Mouse (Mus musculus): Measurements from ENCODE around the gene Pou2f2.
"Not testable (repeated sequence)": the region's sequence is repeated elsewhere in the genome, so short reads cannot be mapped to it uniquely, and the experiment has no call there.

Pou2f2 gene

DNA sequence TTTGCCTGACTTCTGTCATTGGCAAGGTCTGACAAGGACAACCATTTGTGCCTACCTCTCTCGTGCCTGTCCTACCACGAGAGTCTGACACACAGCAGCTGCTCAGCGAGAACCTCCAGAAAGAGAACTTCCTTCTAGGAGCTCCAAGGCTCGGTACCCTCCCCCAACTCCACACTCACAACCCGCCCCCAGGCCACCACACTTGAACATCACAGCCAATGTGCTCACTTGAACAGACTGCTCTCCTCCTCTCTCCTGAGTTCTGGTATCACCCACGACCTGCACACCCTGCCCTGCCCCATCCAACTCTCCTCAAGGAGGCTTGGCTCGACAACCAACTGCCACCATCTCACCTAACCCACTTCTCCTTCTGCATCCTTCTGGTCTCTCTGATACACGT is 115.6 kb downstream of the Pou2f2 start:
- DNase-seq (ENCODE audit: low read depth, low spot score), result no peak

DNA sequence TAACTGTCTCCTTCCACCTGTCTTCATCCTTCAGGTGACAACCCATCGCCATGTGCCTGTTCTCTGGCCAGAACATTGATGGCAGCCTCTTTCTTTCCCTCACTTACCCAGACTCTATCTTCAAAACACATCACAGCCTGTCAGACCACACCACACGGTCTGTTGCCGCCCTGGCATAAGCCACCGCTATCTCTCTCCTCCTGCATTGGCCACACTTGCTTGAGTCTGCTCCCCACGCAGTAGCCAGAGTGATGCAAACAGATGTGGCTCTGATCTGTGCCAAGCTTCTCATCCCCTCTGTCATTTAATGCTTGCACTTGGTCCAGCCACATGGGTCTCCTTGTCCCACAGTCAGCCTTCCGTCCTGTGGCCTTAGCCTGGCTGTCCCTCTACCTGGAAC is 116.2 kb downstream of the Pou2f2 start:
- no peak for DNase-seq (ENCODE audit: low read depth, low spot score)

DNA sequence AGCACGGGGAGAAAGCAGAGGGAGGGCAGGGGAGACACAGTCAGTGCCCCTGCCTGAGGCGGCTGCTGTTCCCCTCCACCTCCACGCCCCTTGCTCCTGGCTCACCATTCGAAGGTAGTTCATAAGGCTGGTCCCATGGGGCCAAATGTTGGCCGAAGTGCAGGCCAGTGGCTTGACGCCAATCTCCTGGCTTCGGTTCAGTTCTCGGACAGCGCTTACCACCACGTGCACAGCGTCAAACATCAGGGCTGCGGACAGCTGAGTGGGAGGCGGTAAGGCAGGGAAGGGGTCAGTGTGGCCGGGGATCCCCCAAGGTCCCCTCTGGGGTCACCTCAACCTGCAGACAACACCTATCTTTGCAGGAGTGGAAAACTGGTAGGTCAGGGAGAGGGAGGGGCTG is 120.7 kb downstream of the Pou2f2 start:
- no peak for DNase-seq (ENCODE audit: low read depth, low spot score)

DNA sequence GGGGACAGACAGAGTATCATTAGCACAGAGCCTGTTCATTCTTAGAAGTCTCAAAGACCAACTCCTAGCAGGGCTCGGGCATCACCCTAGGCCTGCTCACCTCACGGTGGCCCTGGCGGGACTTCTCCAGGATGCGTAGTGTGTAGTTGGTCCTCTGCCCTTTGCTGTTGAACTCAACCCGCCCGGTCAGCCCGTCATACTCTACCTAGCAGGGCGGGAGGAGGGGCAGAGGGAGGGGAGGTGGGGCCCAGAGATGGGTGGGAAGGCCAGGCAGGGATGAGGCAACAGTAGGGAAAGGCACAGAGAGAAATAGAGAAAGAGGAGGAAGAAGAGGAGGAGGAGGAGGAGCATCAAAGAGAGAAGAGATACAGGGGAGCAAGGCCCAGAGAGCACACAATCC is 121.1 kb downstream of the Pou2f2 start:
- no peak for DNase-seq (ENCODE audit: low read depth, low spot score)

DNA sequence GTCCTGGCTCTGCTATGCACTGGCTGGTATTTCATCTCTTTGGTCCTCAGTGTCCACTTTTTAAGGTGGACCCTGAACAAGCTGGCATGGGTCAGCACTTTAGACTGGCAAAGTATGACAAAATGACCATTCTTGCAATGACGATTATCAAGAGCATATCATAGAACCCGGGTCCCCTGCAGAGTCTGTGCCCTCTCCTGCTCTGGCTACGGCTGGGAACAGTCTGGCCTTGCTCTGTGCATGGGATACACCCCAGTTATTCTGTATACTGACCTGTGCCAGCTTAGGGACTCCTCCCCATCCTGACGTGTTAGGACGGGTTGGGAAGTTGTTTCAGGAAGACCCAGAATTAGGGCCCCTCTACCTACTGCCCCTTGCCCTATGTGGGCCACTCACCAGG is 121.6 kb downstream of the Pou2f2 start:
- DNase-seq (ENCODE audit: low read depth, low spot score), result no peak

DNA sequence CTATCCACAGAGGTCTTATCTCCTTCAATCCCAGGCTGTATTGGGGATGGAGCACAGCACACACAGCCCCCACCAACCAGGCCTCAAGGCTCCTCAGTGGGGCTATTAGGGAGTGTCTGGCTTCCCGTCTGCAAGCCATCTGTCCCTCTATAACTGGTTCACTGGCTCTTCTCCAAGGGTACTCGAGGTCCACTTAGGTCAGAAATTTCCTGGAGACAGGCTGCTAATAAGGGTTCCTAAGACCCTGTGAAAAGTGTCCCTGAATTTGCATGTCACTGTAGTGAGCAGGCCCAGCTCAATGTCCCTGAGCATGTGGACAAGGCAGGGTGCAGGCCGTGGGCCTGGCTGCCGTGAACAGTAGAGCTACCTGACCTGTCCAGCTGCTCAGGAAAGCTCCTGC is 122.6 kb downstream of the Pou2f2 start:
- no peak for DNase-seq (ENCODE audit: low read depth, low spot score)

DNA sequence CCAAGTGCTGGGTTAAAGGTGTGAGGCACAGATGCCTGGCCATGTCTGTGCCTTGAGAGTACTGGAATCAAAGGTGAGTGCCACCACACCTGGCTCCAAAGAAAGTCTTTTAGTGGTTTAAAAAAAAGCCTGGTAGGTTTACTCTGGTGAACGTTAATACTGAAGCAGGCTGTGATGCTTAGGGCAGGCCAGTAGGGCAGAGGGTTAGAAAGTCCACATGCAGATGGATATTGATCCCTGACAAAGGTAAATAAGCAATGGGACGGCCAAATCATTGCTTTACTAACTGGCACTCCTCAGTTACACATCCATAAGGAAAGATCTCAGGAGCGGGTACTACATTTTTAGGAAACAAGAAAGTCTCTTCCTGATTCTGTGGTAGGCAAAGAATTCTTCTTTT is 126.9 kb downstream of the Pou2f2 start:
- no peak for DNase-seq (ENCODE audit: low read depth, low spot score)

DNA sequence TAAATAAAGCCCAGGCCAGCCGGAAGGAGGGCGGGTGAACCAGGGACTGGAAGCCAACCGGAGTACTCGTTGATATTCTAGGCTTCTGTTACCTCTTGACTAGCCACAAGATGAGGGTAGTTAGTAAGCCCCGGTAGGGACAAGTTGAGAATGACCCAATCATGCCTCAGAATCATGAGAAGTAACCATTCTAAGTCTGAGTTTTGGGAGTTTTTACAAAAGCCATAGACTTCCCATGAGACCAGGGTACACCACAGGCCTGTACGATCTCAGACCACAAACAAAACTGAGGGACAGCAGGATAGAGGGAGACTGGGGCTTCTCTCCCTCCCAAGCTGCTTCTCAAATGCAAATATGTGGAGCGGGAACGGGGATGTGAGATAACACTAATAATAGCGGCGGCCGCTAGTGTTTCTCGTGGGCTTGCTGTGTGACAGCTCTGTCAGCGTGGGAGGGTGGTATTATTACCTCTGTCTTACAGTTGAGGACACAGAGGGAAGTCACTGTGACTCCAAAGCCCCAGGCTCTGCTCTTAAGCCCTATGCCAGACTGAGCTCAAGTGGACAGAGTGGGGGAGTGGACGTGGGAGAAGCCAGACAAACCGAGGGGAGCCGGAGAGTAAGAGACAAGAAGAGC is 130.1 kb downstream of the Pou2f2 start:
- no peak for DNase-seq (ENCODE audit: low read depth, low spot score)

DNA sequence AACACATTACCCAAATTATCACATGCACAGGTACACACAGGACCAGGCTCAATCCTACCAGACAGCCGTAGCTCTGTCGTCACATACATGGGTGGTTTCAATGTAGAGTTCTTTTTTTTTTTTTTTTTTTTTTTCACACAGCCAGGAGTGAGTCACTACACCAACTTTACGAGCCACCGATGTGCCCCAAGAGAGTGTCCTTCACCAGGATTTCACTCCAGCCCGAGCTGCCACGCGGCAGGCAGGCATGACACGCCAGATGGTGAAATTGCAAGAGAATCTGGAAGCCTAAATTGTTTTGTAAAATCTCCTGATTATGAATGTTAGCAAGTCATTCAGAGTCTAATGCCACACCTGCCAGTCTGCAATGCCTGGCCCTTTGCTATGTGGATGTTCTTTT is 132.2 kb downstream of the Pou2f2 start:
- DNase-seq (ENCODE audit: low read depth, low spot score), result no peak

DNA sequence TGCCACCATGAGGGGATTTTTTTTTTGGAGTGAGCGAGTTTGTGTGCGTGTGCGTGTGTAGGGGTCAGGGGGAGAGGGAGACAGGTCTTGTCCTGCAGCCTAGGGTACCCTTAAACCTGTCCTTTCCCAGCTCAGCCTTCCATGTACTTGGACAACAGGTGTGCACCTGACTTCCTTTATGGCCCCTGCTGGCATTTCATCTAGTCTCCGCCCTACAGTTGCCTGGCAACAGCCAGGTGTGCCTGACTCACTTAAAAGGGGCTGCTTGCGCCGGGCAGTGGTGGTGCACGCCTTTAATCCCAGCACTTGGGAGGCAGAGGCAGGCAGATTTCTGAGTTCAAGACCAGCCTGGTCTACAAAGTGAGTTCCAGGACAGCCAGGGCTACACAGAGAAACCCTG is 134.9 kb downstream of the Pou2f2 start:
- DNase-seq (ENCODE audit: low read depth, low spot score), result not testable (repeated sequence)

DNA sequence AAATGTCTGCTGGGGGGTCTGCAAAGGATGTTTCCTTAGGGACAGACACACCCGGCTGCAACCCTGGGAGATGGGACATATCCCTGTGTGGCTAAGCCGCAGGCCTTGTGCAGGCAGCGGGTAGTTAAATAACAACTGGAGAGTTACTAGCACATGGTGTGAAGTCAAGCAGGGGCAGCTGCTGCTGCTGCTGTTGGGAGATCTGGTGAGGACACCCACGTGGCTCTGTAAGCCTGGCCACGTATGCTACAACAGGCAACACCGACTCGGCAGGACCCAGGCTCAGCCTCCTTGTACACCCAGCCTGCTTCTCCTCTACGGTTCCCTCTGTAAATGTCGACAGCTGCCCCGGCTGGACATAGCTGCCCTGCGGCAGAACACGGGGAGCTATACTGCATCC is 137.6 kb downstream of the Pou2f2 start:
- no peak for DNase-seq (ENCODE audit: low read depth, low spot score)
